Mouse (Mus musculus): ENCODE measurements around the gene Lrp1.
"Not testable (repeated sequence)": the region's sequence is repeated elsewhere in the genome, so short reads cannot be mapped to it uniquely, and the experiment has no call there.

The Lrp1 gene

GRCm38 (mm10) chr10:127620406-127621190 lies at the start of gene Lrp1:
Gene Lrp1 (minus strand): TSS chr10:127621148.
- no peak for DNase-seq (ENCODE audit: low read depth)

- no peak for DNase-seq (ENCODE audit: low read depth)
Observed at GRCm38 (mm10) chr10:127670185-127670584, 49.2 kb upstream of the Lrp1 start.

- DNase-seq (ENCODE audit: low read depth): no peak
Observed at GRCm38 (mm10) chr10:127669170-127669569, 48.2 kb upstream of the Lrp1 start.

DNA sequence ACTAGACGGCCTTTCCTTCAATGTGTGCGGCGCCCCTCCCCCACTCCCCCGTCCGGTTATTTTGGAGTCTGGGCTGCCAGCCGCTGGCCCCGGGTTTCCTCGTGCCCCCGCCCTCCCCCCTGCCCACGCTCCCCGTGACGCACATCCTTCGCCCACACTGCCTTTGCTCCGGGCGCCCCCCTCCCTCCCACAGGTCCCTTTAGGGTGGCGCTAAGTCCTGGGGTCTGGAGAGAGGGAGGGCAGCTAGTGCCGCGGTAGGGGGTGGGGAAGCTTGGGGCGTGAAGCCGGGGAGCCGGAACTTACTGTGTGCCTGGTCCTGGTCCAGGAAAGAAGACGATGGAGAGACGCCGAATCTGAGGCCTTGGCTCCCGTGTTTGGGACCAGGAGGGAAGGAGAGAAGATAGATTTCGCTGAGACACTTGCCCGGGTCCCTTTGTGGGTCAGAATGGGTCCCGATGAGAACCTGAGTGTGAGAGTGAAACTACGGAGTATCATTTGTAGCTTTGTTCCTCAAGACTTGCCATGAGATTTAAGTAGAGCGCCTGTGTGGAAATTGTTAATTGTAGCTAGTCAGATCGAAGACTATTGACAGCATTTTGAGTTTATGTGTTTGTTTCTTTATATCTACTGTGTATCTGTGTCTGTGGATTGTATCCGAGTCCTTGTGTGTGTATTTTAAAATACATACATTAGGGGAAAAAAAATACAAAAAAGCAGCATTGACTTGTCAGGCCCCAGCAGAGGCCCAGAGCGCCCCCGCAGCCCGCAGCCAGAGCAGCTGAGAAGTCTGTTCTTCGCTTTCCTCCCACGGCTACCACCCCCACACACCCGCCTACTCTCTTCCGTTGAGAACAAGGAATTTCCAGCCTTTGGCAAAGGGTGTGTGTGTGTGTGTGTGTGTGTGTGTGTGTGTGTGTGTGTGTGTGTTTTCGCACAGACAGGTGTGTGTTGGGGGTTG lies 47.4 kb upstream of the Lrp1 start, which contains the start of gene Nab2:
TSS of gene Nab2 (minus strand) at position 476 of the 958 bp plus-strand sequence.
- DNase-seq (ENCODE audit: low read depth): no peak

DNA sequence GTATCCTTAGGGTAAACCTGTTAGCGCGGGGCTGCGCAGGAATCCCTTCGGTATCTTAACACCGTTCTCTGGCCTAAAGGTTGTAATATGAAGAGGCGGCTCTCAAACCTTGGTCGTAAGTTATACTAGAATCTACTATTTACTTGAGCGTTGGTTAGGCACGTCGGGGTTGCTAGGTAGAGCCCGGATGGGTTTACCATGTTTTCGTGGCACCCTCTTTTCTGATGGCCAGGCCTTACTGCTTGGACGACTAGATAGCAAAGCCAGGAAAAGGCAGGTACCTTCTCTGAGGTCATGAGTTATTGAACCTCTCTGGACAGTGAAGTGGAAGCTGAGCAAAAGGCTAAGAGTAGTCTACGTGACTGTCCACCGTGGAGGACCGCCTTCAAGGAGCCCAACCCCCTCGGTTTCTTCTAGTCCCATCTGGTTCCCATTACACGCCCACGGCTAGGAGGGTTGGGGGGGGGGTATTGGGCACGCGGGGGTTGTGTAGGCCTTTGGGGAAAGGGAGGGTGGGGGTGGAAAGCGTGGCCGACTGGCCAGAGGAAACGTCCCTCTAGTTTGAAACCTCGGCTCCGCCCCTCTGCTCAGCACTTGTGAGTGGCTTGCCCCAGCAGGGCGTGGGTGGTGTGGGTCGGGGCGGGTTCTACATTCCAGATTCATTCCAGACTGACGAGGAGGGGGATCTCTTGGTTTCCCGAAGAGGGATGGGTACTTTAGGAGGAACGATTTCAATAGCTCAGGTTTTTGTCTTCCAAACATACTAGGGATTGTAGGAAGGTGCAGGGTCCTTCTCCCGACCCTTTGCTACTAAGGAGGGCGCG lies 46.5 kb upstream of the Lrp1 start:
- no peak for DNase-seq (ENCODE audit: low read depth)

GRCm38 (mm10) chr10:127666501-127667268 lies 45.7 kb upstream of the Lrp1 start, which contains the start of gene Nemp1:
Gene Nemp1 (plus strand): TSS chr10:127666901.
- DNase-seq (ENCODE audit: low read depth): no peak

DNA sequence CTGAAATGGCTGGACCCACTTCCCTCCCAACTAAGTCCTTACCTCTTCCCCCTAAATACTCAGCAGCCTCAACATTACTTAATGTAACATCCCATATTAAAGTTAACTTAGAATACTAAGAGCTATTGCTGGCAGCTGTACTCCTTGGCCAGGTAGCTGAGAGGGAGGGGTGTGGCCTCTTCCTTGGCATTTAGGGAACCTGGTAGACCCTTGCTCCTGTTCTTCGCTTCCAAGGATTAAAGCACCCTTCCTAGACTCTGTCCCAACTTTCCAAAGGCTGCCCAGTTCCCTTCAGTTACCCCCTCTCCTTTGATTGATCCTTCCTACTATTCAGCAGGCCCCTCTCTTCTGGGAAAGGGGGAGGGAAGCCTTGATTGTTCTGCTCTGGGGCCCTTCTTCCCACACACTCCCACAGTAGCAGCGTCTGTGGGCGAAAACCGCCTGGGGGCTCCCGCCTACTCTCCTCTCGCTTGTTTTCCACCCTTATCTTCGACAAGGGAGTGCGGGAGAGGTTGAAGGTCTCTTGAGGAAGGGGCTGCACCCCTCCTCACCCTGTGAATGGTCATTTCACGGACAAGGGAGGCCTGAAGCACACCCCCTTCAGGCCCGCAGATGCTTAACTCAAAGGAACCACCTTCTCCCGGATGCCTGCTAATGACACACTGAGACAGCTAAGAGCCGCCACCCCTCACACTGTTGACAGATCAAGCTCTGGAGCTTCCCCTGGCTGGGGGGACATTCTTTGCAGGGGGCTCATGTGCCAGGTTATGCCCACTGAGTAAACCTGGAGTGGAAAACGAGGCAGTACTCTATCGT lies 44.6 kb upstream of the Lrp1 start:
- no peak for DNase-seq (ENCODE audit: low read depth)

DNA sequence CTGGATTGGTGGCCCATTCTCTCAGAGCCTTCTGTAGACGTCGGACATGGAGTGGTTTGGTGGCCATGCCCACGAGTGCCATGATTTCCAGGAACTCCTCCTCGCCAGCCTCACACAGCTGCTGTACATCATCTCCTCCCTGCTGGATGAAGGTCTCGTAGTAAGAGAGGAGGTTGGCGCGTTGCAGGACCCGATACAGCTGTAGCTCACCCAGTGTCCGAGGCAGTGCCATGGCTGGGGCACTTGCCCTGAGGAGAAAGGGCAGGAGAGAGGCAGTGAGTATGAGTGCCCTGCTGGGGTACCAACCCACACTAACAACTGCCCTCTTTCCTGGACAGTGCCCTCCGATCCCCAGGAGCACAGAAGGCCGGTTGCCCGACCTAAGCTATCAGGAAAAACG lies 43.9 kb upstream of the Lrp1 start:
- DNase-seq (ENCODE audit: low read depth): no peak

- no peak for DNase-seq (ENCODE audit: low read depth)
Observed at GRCm38 (mm10) chr10:127664166-127664565, 43.2 kb upstream of the Lrp1 start.

GRCm38 (mm10) chr10:127663590-127663989 lies 42.6 kb upstream of the Lrp1 start:
- DNase-seq (ENCODE audit: low read depth): no peak

- no peak for DNase-seq (ENCODE audit: low read depth)
Observed at GRCm38 (mm10) chr10:127662666-127663253, 41.8 kb upstream of the Lrp1 start.

GRCm38 (mm10) chr10:127661915-127662663 lies 41.1 kb upstream of the Lrp1 start:
- no peak for DNase-seq (ENCODE audit: low read depth)

GRCm38 (mm10) chr10:127661291-127661914 lies 40.5 kb upstream of the Lrp1 start:
- no peak for DNase-seq (ENCODE audit: low read depth)

- DNase-seq (ENCODE audit: low read depth): no peak
Observed at GRCm38 (mm10) chr10:127659551-127659950, 38.6 kb upstream of the Lrp1 start.

GRCm38 (mm10) chr10:127658076-127658475 lies 37.1 kb upstream of the Lrp1 start:
- no peak for DNase-seq (ENCODE audit: low read depth)

- DNase-seq (ENCODE audit: low read depth): not testable (repeated sequence)
Observed at GRCm38 (mm10) chr10:127657617-127658016, 36.7 kb upstream of the Lrp1 start.

DNA sequence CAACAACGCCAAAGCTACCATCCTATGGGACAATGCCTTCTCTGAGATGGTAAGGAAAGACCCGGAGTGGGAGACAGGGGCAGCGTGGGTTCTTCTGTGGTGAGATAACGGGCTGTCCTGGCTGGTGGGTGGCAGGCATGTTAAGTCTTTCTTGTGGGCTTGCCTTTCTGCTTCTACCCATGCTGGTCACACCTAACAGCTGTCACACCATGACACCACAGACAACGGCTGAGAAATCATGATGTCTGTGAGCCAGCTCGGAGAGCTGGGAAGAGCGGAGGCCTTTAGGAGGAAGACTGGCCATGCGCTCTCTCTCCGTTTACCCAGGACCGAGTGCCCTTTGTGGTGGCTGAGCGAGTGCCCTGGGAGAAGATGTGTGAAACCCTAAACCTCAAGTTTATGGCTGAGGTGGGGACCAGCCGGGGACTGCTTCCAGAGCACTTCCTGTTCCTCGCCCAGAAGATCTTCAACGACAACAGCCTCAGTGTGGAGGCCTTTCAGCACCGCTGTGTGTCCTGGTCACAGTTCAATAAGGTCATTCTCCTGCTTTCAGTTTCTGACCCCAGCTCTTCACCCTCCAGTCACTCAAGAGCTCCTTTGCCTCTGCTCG lies 34.1 kb upstream of the Lrp1 start:
- no peak for DNase-seq (ENCODE audit: low read depth)
